Mouse (Mus musculus) pancreas, adult 10 weeks (tissue): Measurements from ENCODE around the gene Dicer1. TPM values are rescaled to one million over a fixed set of nuclear protein-coding genes. Genes with fewer than 3 reads are reported as not detected.

Experiments used
- polyA plus RNA-seq: library from polyadenylated mRNA; stranded (reverse); fragments of 350-450 nt; fragmentation: Illumina TruSeq; extraction: RNeasy Lipid Tissue Mini Kit (QIAGEN cat#74804); gene quantifications from one replicate; pipeline ENCODE4 v1.2.3, GENCODE M21; 2015; ENCODE audit warnings: low read depth, low replicate concordance; ENCODE audit not compliant: insufficient read depth

Gene Dicer1
- polyA plus RNA-seq: 7.0 TPM

DNA sequence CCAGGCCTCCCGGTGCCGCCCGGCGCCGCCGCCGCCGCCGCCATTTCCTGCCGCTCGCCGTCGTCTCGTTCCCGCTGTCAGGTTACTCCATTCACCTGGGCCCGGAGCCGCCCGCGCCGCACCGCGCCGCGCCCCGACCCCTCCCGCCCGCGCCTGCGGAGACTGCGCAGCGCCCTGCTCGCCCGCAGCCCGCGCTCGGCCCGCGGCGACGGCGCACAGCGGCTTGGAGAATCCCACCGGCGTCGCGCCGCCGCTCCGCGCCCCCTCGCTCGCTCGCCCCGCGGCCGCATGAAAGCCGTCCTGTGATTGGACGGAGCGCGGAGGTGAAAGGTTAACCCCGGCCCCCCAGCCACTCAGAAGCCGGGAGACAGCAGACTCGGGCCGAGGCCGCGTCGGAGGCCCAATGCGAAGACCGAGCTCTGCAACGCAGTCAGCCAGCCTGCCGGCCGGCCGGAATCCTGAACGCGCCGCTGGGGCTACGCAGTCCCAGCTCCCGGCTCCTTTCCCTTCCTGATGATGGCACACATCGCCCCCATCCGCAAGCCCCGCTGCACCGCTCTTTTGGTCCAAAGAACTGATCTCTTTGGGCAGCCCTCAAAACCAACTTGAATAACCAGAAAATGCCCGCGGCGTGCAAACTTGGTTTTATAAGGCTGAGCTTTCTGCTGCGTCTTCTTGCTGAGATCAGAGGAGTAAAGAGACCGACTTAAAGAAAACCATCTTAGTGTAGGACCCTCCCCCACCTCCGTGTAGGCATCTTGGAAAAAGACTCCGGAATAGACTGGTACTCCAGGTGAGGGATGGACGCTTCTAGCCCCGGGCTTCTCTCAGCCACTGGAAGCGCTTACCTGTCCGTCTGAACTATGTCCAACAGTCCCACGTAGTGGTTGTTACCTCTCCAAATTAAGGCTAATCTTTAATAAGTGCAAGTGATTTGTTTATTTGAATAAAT, at the start of gene Dicer1:
TSS of gene Dicer1 (minus strand) at position 139 of the 952 bp plus-strand sequence.

Other genes starting within 250 kb of the Dicer1 start
- 2.4 TPM for gene Clmn, start 113.1 kb upstream of the Dicer1 start, polyA plus RNA-seq